Mouse (Mus musculus) gastrocnemius, adult 8-10 months (tissue): Measurements from ENCODE around the gene Slc24a3. TPM values are rescaled to one million over a fixed set of nuclear protein-coding genes. Genes with fewer than 3 reads are reported as not detected.

ENCODE experiments used
- DNase-seq, 2 experiments: peaks; one replicate each; pipeline ENCODE4 v3.0.0; 2022; ENCODE audit warnings: low spot score in 2 of 2
- total RNA-seq, 4 experiments: library from RNA; stranded (reverse); gene quantifications; 2 replicates each; pipeline ENCODE4 v1.2.4; 2022

Gene Slc24a3
- total RNA-seq, 4 experiments from 2014 or later: 0.85 to 1.4 (median 1.2) TPM

DNA sequence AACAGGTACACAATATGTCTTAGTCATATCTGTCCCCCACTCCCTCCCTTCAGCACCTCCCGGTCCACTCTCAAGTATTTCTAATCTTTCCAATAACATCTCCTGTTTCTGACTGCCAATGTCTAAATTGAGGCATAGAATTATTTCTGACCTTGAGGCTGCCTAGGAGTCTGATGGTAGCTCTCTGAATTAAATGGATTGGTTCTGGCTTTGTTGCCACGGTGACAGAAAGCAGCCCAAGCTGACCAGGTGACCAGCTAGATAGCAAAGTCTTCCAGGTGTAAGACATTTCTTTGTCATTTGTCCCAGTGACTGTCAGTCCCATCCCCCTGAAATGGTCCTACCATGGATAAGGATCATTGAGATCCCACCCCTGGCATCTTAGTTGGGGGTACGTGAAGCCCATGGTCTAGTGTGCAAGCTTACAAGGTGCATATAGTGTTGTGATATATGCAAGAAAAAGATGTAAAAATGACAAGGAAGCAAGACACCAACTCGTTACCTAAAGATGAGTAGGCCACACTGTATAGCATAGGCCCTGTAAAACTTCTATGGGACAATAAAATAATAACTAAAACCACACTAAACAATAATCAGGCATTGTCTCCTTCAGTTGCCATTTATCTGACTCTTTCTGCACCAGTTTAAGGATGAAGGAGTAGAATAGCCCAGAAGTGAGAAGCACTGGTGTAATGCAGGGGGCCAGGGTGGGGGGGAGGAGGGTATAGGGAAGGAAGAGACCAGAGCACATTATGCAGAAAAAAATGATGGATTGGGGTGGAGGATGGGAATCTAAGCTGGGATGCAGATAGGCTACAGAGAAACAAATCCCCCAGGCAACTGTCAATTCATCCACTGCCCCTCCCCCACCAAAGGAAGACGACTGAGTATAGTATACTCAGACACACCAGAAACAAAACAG is 253.7 kb downstream of the Slc24a3 start:
- no peak for DNase-seq

DNA sequence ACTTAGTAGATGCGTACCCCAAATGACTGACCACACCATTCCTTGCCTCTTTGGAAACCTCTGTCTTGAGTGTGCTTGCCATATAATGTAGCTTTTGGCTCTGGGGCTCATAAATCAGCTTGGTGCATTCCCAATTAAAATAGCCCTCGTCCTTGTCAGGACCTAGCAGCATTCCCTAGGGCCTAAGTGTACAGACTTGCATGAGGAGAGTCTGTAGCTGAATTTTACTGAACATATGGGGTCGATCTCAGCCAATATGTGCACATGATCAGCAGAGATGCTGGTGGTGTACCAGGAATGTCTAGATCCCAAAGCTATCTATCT is 254.3 kb downstream of the Slc24a3 start:
- DNase-seq: no peak

DNA sequence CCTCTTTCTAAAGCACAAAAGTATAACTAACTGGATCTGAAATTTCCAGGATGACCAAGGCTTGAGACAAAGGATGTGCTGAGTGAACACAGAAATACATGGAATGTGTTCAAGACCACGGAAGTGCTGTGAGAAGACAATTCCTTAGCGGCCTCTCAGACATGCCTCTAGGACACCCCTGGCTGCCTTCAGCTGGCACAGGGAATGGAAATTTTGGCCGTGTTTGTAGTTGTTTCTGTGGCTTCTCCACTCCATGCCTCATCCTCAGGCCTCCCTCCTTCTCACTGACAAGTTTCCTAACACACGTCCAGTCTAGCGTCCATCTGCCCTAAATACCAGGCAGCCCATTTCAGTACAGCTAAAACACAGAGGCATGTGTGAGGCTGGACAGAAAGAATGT is 262.4 kb downstream of the Slc24a3 start:
- DNase-seq: no peak

DNA sequence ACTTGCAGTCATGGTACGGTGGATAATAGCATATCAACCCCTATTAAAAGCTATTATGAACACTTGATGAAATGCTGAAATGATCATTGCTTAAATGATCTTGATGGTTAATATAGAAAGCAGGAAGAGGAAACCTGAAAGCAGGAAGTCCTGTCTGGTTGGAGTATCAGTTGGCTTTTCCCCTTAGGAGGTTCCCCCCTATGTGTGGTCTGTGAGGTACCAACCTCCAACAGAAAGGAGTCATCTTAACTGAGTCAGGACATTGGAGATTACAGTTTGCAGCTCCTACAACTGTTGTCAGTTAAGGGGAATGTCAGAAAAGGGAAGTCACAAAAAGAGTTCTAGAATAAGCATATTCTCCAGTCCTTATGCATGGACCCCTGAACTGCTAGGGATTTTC is 266.5 kb downstream of the Slc24a3 start:
- no peak for DNase-seq

DNA sequence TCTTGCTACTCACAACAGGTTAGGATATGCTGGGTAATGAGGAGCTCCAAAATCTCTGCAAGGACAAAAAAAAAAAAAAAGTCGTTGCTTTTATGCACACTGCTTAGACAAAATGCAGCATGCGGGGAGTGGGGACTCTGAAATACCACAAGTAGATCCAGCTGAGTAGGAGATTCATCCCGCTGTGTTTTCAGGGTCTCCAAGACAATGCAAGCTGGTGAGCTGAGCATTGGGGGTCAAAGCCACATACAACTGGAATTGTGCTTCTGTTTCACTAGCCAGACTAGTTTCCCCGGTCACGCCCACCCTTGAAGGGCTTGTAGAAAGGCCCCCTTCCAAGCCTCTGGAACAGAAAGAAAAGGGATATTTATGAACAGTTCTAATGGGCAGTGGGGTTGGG is 270.8 kb downstream of the Slc24a3 start:
- DNase-seq: no peak

DNA sequence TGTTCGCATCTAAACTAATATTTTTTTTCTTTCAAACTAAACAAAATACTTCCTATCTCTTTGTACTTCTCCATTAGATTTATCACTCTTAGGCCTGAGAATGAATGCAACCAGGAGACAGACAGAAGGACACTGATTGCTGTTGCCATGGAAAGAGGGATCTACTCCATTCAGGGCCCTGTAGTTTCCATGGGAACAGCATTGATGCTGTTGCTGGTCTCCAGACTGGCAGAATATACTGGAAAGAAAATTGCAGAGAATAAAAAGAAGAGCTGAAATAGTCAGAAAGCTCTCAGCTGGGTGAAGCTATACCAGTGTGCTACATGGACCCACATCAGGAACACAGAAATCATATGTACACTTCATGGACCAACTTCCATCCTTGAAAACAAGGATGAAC is 272.2 kb downstream of the Slc24a3 start:
- no peak for DNase-seq

DNA sequence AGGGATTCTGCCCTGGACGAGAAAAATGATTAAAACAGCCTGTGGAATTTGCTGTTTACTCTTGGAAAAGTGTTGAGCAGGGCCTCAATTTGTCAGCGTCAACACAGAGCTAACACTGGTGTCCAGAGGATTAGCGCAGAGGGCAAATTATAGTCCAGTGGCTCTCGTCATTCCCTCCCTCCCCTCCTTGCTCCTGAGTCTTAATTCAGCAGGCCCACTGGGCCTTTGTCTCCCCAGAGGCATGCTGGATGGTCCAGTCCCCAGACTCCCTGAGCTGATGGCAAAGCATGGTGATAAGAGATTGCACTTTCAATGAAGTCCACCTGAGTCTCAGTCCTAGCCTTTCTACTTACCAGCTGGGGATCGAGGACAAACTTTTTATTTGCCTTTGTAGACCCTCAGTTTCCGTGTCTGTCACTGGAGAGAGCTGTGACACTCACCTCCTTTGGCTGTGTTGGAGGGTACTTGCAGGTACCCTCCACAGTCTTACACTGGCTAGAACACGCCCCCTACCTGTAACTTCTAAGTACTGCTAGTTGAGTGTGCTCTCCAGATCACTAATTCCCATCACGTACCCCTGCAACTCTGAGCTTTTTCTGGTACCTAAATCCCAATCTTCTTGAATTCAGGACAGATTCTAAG is 289.7 kb downstream of the Slc24a3 start:
- DNase-seq: no peak

DNA sequence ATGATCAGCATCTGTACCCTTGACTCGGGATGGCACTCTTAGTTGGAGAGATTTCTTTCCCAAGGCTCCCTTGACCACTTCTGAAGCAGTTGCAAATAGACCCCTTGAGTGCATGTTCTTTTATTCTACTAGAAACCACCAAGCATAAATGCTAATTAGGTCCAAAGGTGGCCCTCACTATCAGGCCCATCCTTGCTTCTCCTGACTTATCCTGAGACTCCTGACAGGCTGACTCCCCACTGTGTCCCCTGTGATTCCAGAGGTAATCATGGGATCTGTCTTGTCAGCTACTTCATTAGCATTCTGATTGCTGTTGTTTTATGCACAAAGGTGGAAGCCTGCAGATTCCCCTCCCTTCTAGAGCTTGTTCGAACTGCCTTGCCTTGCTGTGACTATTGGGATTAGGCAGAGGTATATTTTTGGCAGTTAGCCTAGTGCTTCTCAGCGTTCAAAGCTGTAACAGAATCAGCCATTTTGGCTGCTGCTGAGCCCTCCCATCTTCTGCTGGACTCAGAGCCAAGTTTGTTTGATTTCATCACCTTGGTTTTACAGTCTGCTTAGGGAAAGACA is 293.4 kb downstream of the Slc24a3 start:
- no peak for DNase-seq

DNA sequence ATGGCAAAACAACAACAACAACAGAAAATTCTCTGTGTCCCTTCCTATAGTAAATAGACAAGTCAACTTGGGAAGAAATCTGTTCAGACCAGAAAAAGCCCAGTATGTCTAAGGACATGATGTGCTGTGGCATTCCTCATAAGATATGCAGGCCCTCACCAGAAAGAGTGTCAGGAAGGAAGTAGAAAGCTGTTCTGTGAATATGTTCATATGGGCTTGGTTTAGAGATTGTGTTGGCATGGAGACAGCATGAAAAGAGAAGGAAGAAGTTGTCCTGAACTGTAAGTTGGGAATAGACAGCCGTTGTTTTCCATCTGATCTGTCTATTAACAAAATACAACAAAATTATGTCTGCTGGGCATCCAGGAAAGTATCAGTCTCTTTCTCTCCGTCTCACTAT is 294.7 kb downstream of the Slc24a3 start:
- DNase-seq: no peak

DNA sequence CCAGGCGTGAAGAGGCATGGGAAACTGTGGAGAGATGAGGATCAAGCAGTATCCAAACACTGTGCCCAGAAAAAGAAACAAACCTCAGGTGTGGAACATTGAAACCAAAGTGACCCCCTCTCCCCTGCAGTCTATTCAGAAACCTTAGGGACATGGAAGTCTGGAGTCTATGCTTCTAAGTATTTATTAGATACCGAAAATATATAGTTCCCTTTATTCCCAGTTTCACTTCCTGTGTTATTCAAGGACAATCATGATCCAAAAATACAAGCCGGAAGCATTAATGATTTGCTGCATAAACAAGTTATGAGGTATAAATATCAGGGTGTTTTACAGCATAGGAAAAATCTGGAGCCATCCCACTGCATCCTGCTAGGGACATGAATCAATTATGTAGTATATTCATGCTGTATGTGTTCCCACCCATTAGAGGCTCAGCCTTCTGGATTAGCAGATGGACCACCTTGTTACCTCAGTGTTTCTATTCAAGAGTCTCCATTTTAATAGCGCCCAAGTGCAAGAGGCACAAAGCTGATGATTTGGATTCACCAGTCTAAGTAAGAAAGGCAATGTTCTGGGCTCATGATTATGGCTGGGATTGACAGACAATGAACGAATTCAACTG is 301.3 kb downstream of the Slc24a3 start:
- no peak for DNase-seq

DNA sequence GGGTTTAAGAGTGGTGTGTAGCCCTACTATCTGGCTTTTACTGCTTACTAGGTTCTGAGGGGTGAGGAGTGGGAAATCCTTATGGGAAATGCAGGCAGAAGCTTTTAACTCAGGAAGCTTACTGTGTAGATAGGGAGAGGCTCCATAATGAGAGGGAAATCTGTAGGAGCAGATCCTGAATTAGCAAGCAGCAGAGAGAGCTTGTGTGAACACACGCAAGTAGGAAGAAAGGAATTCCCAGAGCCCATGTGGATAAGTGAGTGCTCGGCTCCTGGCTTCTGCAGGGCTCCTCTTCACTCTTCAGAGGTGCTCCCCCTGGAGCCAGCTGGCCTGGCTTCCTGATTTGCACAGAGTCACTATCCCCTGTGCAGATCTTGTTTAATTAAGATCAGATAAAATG is 309.9 kb downstream of the Slc24a3 start:
- no peak for DNase-seq

DNA sequence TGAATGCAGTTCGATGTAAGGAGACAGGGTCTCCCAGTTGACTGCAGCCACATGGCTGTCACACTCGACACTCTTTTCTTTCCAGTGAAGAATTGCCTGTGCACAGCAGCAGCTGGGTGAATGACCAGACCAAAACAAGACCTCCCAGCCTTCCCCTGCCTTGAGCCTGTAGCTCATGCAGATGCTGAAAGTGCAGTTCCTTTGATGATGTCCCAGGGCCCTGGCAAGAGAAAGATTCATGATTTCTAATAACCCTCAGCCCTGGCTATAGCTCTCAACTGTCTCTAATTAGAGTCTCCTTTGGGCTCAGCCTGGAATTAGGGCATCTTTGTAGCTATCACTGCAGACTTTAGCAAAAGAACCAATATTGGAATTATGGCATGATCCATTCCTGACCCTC is 312.1 kb downstream of the Slc24a3 start:
- no peak for DNase-seq

DNA sequence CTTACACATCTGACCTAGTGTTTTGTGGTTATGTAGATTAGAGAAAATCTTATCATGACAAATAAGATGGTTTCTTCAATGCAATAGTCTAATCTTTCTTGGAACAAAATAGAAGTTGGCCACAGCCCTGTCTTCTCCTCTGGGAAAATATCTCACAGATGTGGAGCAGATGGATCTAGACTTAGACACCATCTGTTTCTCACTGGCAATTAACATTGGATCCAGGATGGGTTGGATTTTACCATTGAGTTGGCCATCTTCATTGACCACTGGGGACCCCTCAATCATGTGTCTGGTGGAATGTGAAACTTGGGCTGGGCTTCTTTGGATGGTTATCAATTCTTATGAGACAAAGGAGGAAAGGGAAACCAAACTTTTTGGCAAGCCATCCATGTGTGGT is 332.7 kb downstream of the Slc24a3 start:
- peak; percentile 17 to 35 for DNase-seq

DNA sequence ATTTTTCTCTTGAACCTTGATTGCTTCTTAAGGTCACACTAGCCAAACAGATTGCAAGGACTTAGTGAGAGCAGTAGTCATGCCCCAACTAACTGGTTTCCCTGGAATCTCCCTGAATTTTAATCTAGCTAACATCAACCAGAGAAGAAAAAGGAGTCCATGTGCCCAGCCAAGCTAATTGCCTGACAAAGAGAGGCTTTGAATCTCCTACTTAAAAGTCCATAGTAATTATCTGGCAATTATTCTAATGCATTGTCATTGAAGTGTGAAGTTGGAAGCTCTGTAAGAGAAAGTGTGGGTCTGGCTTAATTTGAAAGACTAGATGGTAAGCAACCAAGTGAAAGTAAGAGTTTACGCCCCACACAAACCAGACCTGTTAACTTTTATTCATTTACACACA is 333.9 kb downstream of the Slc24a3 start:
- no peak for DNase-seq

DNA sequence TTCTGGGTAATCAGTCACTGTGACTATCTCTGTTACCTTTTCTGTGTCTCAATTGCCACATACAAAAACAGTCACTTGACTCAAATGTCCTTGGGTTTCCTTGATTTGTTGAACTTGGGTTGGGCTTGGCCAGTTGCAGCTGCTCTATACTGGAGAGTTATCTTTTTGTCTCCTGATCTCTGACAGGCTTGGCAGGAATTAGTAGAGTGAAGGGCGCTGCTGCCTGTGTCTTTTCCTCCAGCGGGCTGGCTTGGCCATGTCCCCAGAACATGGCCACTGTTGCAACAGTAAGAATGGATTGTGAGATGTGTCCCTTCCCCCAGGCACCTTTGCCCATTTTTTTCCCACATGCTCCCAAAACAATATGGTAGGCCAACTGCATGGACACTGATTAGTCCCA is 340.1 kb downstream of the Slc24a3 start:
- DNase-seq: no peak

DNA sequence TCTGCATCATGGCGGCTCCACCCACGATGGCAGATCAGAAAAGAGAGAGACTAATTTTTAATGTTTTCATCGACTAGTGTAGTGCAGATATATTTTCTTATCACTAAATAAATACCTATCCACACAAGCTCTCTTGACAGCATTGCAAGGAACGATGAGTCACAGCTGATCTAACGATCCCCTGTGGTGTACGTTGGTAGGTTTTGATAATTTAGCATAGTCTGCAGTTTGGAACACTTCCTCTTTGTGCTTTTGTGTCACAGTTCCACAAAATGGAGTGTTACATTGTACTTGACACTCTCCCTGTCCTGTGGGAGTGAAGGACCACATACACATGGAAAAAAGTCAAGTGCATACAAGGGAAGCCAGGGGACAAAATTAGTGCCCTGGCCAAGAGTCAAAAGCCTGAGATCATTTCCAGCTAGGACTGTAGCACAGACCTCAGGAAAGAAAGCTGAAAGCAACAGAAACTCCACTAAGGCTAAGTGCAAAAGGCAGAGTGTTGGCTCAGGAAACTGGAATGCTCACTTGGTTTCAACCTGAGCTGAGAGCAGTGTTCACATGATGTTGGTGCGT is 343.2 kb downstream of the Slc24a3 start:
- DNase-seq: no peak

DNA sequence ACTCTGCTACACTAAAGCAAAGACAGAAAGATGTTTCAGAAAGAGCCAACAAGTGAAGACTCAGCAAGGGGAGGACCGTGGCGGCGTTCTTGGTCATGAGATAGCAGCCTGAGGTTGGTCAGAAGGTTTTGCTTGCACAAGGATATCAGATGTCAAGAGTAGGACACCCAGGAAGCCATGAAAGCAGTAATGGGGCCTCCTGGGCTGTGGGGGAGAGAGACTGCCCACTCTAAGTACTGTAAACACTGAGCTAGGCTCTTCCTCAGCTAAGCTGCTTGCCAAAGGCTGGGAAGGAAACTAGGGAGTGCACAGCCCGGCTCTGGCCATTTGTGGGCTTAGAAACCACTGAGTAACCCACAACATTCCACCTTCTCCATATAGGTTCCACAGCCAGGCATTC is 348.4 kb downstream of the Slc24a3 start:
- no peak for DNase-seq

DNA sequence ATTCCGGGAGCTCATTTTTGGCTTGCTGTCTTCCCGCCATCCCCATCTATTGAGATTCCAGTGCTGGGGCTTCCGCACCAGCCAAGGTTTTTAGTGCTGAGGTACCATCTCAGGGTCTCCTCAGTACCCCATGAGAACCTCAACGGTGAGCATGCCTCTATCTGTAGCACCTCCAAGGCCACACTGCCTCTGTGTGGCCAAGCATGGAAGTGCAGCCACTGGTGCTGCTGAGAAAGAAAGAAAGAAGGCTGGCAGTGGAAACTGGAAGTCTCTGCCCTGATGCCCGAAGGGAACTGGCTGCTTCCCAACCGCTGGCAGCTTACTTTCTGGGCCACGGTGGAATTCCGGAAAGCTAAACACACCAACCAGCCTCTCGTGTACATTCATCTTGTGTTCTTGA is 349.8 kb downstream of the Slc24a3 start:
- DNase-seq: peak; percentile 30 to 44

DNA sequence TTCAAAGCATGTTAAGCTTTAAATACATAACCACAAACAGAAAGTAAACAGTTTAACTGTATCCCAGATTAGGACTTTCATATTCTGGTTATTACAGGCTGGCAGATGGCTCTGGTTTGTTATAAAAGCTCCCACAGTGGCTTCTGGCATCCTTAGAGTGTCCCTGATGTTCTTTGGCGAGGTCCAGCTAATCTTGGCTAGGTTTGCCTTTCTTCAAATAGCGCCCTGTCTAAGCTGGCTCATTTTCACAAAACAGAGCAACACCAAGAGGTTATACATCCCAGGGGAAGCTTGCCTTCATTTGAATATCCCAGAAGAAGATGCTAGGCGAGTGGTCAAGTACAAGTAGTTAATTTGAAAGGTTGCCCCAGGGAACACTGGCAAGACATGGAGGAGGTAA is 354.5 kb downstream of the Slc24a3 start:
- DNase-seq: peak in 1 of 2 experiments; percentile 25

DNA sequence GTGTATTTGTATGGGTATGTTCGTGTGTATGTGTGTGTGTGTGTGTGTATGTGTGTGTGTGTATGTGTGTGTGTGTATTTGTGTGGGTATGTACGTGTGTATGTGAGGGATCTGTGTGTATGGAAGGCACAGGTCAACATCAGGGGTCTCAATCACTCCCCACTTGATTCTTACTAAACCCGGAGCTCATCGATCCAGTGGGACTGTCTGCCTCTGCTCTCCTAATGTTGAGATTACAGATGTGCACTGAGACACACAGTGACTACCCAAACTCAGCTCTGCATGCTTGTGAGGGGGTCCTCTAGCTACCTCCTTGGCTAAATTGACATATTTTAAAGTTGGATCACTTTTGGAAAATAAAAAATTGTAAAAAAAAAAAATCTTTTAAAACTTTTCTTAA is 355.8 kb downstream of the Slc24a3 start:
- DNase-seq: no peak

DNA sequence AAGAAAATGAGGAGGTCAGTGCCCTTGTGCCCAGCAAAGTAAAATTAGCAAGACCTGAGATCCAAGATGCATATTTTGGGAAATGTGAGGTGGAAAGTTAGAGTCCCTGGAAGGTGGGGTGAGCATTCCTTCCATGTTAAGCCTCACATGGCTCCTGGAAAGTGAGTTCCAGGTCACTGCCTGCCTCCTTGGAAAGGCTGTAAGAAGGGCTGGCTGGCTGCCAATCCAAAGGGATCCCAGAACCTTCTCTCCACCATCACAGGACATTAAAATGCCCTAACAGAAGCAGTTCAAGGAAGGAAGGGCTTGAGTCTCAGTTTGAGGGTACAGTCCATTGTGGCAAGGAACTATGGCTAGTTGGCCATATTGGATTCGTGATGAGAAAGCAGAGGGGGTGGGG is 359.6 kb downstream of the Slc24a3 start:
- DNase-seq: no peak

DNA sequence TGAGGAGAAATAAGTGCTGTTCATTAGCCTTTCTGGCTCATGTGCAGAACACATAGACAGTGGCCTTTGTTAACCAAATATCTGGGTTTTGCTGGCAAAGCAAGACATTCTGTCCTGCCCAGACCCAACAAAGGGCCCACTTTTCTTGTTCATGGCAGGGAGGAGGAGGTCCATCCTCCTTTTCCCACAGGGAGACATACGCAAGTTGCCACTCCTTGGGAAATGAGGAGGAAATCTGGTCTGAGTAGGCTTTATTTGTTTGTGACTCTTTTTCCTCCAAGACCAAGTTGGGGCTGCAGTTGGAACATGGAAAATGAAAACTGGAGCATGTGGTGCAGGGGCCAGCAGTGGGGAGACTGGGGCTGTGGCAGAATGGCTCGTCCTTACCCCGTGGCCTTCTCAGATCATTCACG is 363.4 kb downstream of the Slc24a3 start:
- DNase-seq: no peak
